Mouse (Mus musculus) kidney, postnatal 0 days (tissue): ENCODE data around the gene S100a10. TPM values are rescaled to one million over a fixed set of nuclear protein-coding genes. Genes with fewer than 3 reads are reported as not detected.
A peak's percentile ranks its signal among the peaks of the same experiment; 100 is the strongest.
"Not testable (repeated sequence)": the region's sequence is repeated elsewhere in the genome, so short reads cannot be mapped to it uniquely, and the experiment has no call there.

Experiments
- ATAC-seq: fragments of 200-750 bp; cut with Nextera tagmentation; replicated peaks from 2 replicates; pipeline ENCODE4 v1.8.0; 2017; ENCODE audit warnings: low read depth, moderate number of reproducible peaks, moderate TSS enrichment, moderate library complexity; ENCODE audit not compliant: low FRiP score
- DNase-seq: peaks from one replicate; pipeline ENCODE4 v3.0.0-alpha.2; 2016; ENCODE audit warnings: low spot score
- H3K27ac ChIP-seq: fragments of 300-500 bp; sonication (generic); 2 replicates; pipeline ENCODE4 v1.5.1; 2014; ENCODE audit warnings: mild to moderate bottlenecking
- H3K27me3 ChIP-seq: fragments of 300-500 bp; sonication (generic); 2 replicates; pipeline ENCODE4 v1.6.1; 2014; ENCODE audit warnings: low read length, mixed read lengths; ENCODE audit not compliant: insufficient read depth
- H3K36me3 ChIP-seq: fragments of 300-500 bp; sonication (generic); 2 replicates; pipeline ENCODE4 v1.6.1; 2014; ENCODE audit warnings: low read length, mixed read lengths; ENCODE audit not compliant: insufficient read depth
- H3K4me1 ChIP-seq: fragments of 300-500 bp; sonication (generic); replicated peaks from 2 replicates; pipeline ENCODE4 v1.6.1; 2014; ENCODE audit warnings: antibody characterized with exemption, low read length, mixed read lengths; ENCODE audit not compliant: insufficient read depth
- H3K4me2 ChIP-seq: fragments of 300-500 bp; sonication (generic); 2 replicates; pipeline ENCODE4 v1.6.1; 2014; ENCODE audit warnings: mild to moderate bottlenecking, low read length, moderate library complexity, mixed read lengths
- H3K4me3 ChIP-seq: fragments of 300-500 bp; sonication (generic); replicated peaks from 2 replicates; pipeline ENCODE4 v1.5.1; 2014; ENCODE audit warnings: low read depth, low read length
- H3K9ac ChIP-seq: fragments of 300-500 bp; sonication (generic); 2 replicates; pipeline ENCODE4 v1.6.1; 2014; ENCODE audit warnings: low read depth, low read length
- H3K9me3 ChIP-seq: fragments of 300-500 bp; sonication (generic); replicated peaks from 2 replicates; pipeline ENCODE4 v1.6.1; 2016; ENCODE audit warnings: low read length, inconsistent platforms, mixed read lengths
- CTCF ChIP-seq: IDR thresholded peaks from 2 replicates; pipeline ENCODE4 v1.5.1; 2016; ENCODE audit warnings: antibody characterized with exemption, low read depth, mild to moderate bottlenecking, moderate library complexity
- WGBS: fragments of 180-500 bp; shearing (Covaris S2); extraction: QIAGEN DNeasy Blood & Tissue Kit; methylation state at CpG from one replicate; pipeline ENCODE4 v1.1.7; 2014; 5-methylcytosine and 5-hydroxymethylcytosine counted together
- polyA plus RNA-seq: library from polyadenylated mRNA; unstranded; fragments of >200 nt; fragmentation: Nextera tagmentation; extraction: Ambion mirVana; gene quantifications from 2 replicates; pipeline ENCODE4 v1.2.1, GENCODE M21; 2015

The S100a10 gene
- polyA plus RNA-seq, 1 experiment from 2014 or later, result 566 TPM

DNA sequence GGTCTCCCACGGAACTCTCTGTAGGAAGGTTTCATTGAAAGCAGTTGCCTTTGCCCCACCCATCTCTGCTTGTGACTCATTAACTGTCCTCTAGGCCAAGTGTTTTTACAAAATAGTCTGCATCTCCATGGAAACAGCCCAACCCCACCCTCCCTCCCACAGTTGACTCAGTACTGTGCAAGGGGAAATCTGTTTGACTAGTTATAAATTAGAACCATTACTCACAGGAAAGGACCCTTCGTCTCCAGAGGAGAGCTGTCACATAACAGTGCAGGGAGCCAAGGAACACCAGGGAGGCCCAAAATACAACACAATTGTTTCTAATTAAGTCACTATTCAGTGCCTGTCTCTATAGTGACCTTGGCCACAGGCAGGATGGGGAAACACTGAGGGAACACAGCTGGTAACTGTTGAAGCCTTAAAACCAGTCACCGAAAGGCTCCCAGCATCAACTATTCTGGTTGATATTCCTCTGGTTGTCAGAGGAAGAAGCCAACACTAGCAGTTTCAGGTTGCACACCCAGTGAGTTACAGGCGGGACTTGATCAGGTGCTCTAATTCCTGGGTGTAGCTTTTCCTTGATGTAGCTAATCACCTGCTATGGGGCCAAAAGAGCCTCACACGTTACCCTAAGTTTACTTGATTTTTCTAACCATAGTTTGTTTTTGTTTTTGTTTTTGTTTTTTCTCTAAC is 42.5 kb downstream of the S100a10 start:
- Histone ChIP-seq H3K4me1 (peaks cover 14% of the 10 kb centered on the region), H3K4me3 (no peak overlapping the region), H3K27ac (peak overlapping the region; percentile 70), H3K4me2 (no peak overlapping the region), H3K36me3 (no peaks in the 10 kb centered on the region), H3K9ac (no peak overlapping the region), H3K27me3 (no peaks in the 10 kb centered on the region), H3K9me3 (no peaks in the 10 kb centered on the region)
- ATAC-seq, result peak; percentile 96
- TF ChIP-seq CTCF, result no peak
- 4% methylated on average over 5 of the region's 5 CpGs for WGBS
- DNase-seq, result peak; percentile 99

DNA sequence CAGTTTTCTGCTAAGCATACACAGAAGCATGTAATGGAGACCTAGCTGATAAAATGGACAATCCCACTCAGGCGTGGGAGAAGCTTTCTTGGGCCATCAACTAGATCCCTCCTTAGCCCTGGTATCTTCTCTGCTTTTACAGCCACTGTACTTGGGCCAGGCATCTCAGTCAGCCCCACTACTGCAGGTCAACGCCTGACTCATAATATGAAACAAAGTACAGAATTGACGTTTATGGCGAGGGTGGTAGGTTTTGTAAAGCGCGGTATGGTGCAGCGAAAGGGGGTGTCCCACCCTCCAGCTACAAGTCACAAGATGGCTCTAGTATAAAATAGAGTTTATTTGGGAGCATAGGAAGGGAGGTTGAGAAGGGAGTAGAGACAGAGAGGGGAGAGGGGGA is 43.1 kb downstream of the S100a10 start:
- Histone ChIP-seq H3K4me3 (no peak overlapping the region), H3K36me3 (no peaks in the 10 kb centered on the region), H3K4me1 (peaks cover 14% of the 10 kb centered on the region), H3K9ac (no peak overlapping the region), H3K9me3 (no peaks in the 10 kb centered on the region), H3K4me2 (no peak overlapping the region), H3K27me3 (no peaks in the 10 kb centered on the region), H3K27ac (peak overlapping the region; percentile 70)
- DNase-seq, result peak; percentile 41
- TF ChIP-seq CTCF, result no peak
- no peak for ATAC-seq
- 60% methylated on average over 7 of the region's 7 CpGs for WGBS

DNA sequence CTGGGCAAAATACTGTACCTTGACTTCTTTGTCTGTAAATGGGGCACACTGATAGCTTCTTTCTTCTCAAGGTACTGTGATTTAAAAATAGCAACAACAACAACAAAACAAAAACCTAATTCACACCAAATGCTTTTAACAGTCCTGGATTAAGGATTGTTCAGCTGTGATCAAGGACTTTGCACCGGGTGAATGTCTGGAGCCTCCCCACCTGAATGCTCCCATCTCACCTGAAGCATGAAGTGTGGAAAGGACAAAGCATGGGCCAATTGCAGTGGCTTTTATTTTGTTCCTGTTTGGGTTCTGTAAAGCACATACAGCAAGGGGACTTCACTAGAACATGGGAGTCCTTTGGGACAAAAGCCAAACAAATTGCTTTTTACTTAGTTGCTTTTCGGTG is 45.3 kb downstream of the S100a10 start:
- Histone ChIP-seq H3K4me3 (no peak overlapping the region), H3K4me1 (peaks cover 14% of the 10 kb centered on the region), H3K36me3 (no peaks in the 10 kb centered on the region), H3K27ac (no peak overlapping the region), H3K9ac (no peak overlapping the region), H3K9me3 (no peaks in the 10 kb centered on the region), H3K4me2 (no peak overlapping the region), H3K27me3 (no peaks in the 10 kb centered on the region)
- no peak for DNase-seq
- no peak for TF ChIP-seq CTCF
- ATAC-seq, result no peak
- WGBS, result 70% methylated on average over 2 of the region's 2 CpGs

DNA sequence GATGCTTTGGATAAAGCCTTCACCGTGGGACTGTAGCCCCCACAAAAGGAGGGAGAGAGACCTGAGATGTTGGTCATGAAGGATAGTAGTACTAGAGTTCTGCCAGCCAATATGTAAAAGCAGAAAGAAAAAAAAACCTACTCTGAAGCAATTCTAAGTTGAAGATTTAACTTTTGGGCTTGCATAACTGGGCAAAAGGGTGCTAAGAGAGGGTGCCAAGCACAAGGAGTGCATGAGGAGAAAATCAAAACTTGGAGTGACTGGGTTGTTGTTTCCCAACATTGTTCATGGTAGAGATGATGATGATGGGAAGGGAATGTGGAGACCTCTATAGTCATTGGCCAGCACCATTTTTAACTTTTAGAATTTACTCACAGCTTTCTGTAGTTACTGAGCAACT is 47.0 kb downstream of the S100a10 start:
- ATAC-seq (no peak), DNase-seq (no peak)
- TF ChIP-seq CTCF, result no peak
- H3K4me1 ChIP-seq, result peaks cover under 1% of the 10 kb centered on the region; the same call in 1 of the 2 replicates
- no peak overlapping the region for H3K4me2 ChIP-seq
- WGBS, result 69% methylated on average over 1 of the region's 1 CpGs
- no peak overlapping the region for H3K27ac ChIP-seq
- no peaks in the 10 kb centered on the region for H3K36me3 ChIP-seq
- no peaks in the 10 kb centered on the region for H3K27me3 ChIP-seq
- no peak overlapping the region for H3K9ac ChIP-seq
- H3K4me3 ChIP-seq, result no peak overlapping the region
- no peaks in the 10 kb centered on the region for H3K9me3 ChIP-seq

DNA sequence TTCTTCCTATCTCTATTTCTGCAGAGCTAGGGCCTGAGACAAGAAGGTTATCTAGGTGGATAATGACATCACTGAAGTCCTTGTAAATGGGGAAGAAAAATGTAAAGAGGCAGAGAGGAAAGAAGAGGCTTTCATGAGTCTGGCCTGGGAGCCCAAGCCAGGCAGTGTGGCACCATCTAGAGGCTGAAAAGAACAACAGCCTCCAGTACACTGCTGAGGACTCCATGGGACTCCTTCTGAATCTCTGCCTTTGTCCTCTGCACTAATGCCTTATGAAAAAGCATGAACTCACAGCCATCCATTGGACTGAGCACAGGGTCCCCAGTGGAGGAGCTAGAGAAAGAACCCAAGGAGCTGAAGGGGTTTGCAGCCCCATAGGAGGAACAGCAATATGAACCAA is 54.1 kb downstream of the S100a10 start:
- peak; percentile 76; the same call in 1 of the 2 replicates for ATAC-seq
- TF ChIP-seq CTCF, result peak; percentile 78
- not testable (repeated sequence) for H3K36me3 ChIP-seq, H3K27me3 ChIP-seq, H3K9ac ChIP-seq, H3K27ac ChIP-seq, H3K4me2 ChIP-seq, H3K9me3 ChIP-seq, H3K4me1 ChIP-seq, H3K4me3 ChIP-seq
- peak; percentile 64 for DNase-seq

Other genes starting within 250 kb of the S100a10 start
- gene Hrnr, start 235.3 kb upstream of the S100a10 start, polyA plus RNA-seq, result 0.04 and 0.05 TPM in 2 replicates
- gene Rptn, start 161.4 kb upstream of the S100a10 start, polyA plus RNA-seq, result 0.04 and 0.05 TPM in 2 replicates
- 6.7 and 7.1 TPM in 2 replicates for gene Tchh, start 112.8 kb upstream of the S100a10 start, polyA plus RNA-seq
- gene Tchhl1, start 86.3 kb upstream of the S100a10 start, polyA plus RNA-seq, result 0.28 and 0.33 TPM in 2 replicates
- gene S100a11, start 34.6 kb upstream of the S100a10 start, polyA plus RNA-seq, result 2,066 and 2,191 TPM in 2 replicates
- gene Tdpoz2, start 97.6 kb downstream of the S100a10 start, polyA plus RNA-seq, result not detected in 2 replicates
- gene Tdpoz1, start 121.2 kb downstream of the S100a10 start, polyA plus RNA-seq, result not detected in 2 replicates
- not detected in 2 replicates for gene Gm37596, start 138.0 kb downstream of the S100a10 start, polyA plus RNA-seq
- not detected in 2 replicates for gene Gm5773, start 217.9 kb downstream of the S100a10 start, polyA plus RNA-seq
- not detected in 2 replicates for gene Tdpoz4, start 241.3 kb downstream of the S100a10 start, polyA plus RNA-seq